Mouse (Mus musculus): ENCODE results near the gene Carm1. TPM values are rescaled to one million over a fixed set of nuclear protein-coding genes. Genes with fewer than 3 reads are reported as not detected.
A peak's percentile ranks its signal among the peaks of the same experiment; 100 is the strongest.
"Not testable (repeated sequence)": the region's sequence is repeated elsewhere in the genome, so short reads cannot be mapped to it uniquely, and the experiment has no call there.

Gene Carm1
- polyA plus RNA-seq, 1 experiment from 2014 or later, result 15.5 TPM

DNA sequence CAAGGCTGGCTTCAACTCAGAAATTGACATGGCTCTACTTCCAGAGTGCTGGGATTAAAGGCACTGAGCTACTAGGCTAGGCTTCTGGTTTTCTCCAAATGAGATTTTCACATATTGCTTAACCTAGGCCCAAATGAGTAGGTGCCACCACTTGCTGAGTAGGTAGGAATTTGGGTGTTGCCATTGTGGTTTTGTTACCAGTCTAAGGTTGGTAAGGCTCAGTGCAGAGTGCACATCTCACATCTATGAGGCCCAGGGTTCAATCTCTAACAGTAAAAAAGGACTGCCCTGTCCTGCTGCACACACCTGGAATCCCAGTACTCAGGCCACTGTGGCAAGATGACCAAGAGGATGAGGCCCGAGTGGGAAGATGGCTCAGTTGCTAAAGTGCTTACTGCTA, 38.7 kb downstream of the Carm1 start:
- no peaks in the 10 kb centered on the region for H3K9me3 ChIP-seq (replicated peaks)
- no peak for DNase-seq
- ATAC-seq (ENCODE audit: low read depth), result no peak
- H3K4me1 ChIP-seq (replicated peaks), result no peaks in the 10 kb centered on the region
- H3K27me3 ChIP-seq, result no peaks in the 10 kb centered on the region
- WGBS (ENCODE audit: insufficient replicate concordance), result 83% methylated on average over 1 of the region's 1 CpGs
- no peak overlapping the region for H3K4me2 ChIP-seq
- peaks cover 99% of the 10 kb centered on the region for H3K36me3 ChIP-seq
- H3K4me3 ChIP-seq (replicated peaks), result no peak overlapping the region
- no peak overlapping the region for H3K9ac ChIP-seq
- H3K27ac ChIP-seq, result no peak overlapping the region

DNA sequence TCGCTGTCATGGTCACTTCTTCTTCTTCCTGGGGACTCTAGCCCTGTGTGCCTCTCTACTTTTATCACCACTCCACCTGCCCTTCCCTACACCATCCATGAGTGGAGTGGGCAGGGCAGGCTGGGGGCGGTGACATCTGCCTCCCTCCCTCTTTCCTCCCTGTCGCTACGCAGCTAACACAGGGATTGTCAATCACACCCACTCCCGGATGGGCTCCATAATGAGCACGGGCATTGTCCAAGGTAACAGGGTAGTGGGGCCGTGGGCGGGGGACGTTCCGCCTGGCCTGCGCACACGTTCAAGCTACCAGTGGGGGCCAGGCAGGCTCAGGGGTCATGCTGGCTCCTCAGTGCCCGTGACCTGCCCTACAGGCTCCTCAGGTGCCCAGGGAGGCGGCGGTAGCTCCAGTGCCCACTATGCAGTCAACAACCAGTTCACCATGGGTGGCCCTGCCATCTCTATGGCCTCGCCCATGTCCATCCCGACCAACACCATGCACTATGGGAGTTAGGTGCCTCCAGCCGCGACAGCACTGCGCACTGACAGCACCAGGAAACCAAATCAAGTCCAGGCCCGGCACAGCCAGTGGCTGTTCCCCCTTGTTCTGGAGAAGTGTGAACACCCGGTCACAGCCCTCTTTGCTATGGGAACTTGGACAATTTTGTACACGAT, 41.1 kb downstream of the Carm1 start:
- H3K4me1 ChIP-seq (replicated peaks), result peaks cover 13% of the 10 kb centered on the region
- H3K9ac ChIP-seq, result no peak overlapping the region
- no peak overlapping the region for H3K27ac ChIP-seq
- H3K9me3 ChIP-seq (replicated peaks), result no peaks in the 10 kb centered on the region
- peaks cover 75% of the 10 kb centered on the region for H3K36me3 ChIP-seq
- DNase-seq (no peak), ATAC-seq (ENCODE audit: low read depth) (no peak)
- no peaks in the 10 kb centered on the region for H3K27me3 ChIP-seq
- H3K4me3 ChIP-seq (replicated peaks), result no peak overlapping the region
- H3K4me2 ChIP-seq, result no peak overlapping the region
- WGBS (ENCODE audit: insufficient replicate concordance), result 86% methylated on average over 23 of the region's 23 CpGs

DNA sequence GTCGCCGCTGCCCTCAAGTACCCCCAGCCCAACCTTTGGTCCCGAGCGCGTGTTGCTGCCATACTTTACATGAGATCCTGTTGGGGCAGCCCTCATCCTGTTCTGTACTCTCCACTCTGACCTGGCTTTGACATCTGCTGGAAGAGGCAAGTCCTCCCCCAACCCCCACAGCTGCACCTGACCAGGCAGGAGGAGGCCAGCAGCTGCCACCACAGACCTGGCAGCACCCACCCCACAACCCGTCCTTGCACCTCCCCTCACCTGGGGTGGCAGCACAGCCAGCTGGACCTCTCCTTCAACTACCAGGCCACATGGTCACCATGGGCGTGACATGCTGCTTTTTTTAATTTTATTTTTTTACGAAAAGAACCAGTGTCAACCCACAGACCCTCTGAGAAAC, 41.7 kb downstream of the Carm1 start:
- 85% methylated on average over 8 of the region's 8 CpGs for WGBS (ENCODE audit: insufficient replicate concordance)

DNA sequence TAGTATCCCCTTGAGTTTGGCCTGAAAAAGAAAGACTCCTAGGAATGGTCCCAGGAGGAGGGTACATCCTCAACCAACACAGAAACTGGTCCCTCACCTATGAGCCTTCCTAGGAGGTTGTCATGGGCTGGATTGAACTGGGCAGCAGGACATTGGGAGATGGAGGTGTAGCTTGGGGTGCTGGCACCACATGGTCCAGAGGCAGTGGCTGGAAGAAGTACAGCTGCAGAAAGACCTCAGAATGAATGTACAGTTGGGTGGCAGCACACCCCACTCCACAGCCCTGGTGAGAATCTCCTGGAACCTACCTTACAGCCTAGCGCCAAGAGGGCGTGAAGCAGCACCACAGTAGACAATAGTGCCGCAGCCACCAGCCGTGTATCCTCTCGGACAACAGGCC, 42.8 kb downstream of the Carm1 start:
- no peak for ATAC-seq (ENCODE audit: low read depth)

More for the DNA sequence above, 41.7 kb downstream of the Carm1 start:
- Histone ChIP-seq H3K27me3 (no peaks in the 10 kb centered on the region), H3K36me3 (peaks cover 69% of the 10 kb centered on the region), H3K4me1 (replicated peaks) (peaks cover 15% of the 10 kb centered on the region), H3K4me2 (no peak overlapping the region), H3K4me3 (replicated peaks) (no peak overlapping the region), H3K9ac (no peak overlapping the region), H3K9me3 (replicated peaks) (no peaks in the 10 kb centered on the region), H3K27ac (no peak overlapping the region)
- DNase-seq (no peak), ATAC-seq (ENCODE audit: low read depth) (no peak)

DNA sequence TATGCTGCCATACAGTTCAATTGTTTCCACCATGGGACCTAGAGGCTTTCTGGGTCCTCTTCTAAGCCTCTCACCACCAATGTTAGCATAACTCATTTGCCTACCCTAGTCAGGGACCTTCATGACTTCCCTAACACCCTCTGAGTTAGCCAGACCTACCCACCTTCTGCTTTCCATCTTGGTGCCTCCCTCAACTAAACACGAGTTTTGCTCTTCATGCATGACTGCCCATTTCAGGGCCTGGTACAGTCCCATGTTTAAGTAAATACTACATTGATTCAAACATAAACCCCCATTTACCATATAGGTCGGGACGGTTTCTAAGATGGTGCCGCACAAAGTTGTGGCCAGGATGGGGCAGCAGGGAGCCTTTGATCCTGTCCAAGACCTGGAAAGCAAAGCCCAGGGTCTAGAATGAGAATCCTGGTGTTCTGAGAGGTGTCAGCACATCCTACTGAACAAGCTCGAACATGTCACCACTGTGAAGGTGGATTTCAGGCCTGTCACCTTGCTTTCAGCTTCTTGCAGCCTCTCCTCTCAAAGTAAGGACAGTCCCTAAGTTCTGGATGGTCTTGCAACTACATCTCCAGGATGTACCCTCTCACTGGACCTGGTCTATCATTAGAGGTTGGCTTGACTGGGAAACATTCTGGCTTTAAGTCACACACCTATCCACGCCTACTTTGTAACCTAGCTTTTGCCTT, 44.6 kb downstream of the Carm1 start:
- WGBS (ENCODE audit: insufficient replicate concordance), result 72% methylated on average over 6 of the region's 6 CpGs
- DNase-seq (no peak), ATAC-seq (ENCODE audit: low read depth) (no peak)
- Histone ChIP-seq H3K36me3 (peaks cover 58% of the 10 kb centered on the region), H3K27ac (peak overlapping the region; percentile 88), H3K4me3 (replicated peaks) (peak overlapping the region; percentile 90), H3K4me1 (replicated peaks) (peaks cover 33% of the 10 kb centered on the region), H3K27me3 (no peaks in the 10 kb centered on the region), H3K4me2 (peak overlapping the region; percentile 99), H3K9me3 (replicated peaks) (no peaks in the 10 kb centered on the region), H3K9ac (peak overlapping the region; percentile 95; the same call in 1 of the 2 replicates)

More for the DNA sequence above, 42.8 kb downstream of the Carm1 start:
- H3K27ac ChIP-seq, result no peak overlapping the region
- no peak overlapping the region for H3K4me2 ChIP-seq
- no peak for DNase-seq
- H3K27me3 ChIP-seq, result no peaks in the 10 kb centered on the region
- H3K4me1 ChIP-seq (replicated peaks), result peaks cover 27% of the 10 kb centered on the region
- no peaks in the 10 kb centered on the region for H3K9me3 ChIP-seq (replicated peaks)
- WGBS (ENCODE audit: insufficient replicate concordance), result 94% methylated on average over 5 of the region's 5 CpGs
- H3K9ac ChIP-seq, result no peak overlapping the region
- H3K4me3 ChIP-seq (replicated peaks), result no peak overlapping the region
- H3K36me3 ChIP-seq, result peaks cover 60% of the 10 kb centered on the region

DNA sequence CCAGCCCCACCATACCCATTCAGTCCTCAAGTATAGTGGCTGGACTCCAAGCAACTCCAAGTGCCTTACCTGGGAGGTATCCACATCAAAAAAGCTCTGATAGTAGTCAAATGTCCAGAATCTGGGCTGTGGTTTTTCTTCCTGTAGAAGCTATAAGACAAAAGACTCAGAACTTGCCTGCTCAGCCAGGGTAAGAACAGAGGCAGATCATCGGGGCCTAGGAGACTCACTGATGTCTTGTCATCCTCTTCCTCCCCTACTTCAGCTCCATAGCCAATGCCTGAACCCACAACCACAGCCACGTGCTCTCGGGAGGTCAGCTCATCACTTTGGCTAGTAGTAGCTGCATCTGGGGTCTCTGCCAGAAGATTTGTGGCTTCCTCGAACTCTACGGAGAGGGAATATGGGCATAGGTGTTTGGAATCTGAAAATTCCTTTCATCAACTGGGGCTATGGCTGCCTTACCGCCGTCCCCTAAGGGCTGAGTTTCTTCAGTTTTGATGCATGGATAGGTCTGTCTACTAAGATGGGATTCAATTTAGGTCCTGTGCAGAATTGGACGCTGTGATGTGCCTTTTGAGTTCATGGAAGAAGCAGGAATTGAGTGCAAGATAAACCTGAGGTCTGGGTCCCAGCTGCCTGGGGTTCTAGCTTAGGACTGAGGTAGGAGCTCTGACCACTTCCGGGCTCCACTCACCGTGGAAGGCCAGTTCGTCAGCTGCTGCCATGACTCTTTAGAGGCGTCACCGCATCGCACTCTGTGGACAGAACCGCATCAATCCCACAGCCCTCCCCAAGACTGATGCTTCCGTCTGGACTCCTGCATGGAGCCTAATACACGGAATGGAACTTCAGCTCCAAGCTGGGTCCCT, 45.4 kb downstream of the Carm1 start:
- Histone ChIP-seq H3K27ac (peak overlapping the region; percentile 88), H3K4me1 (replicated peaks) (peaks cover 33% of the 10 kb centered on the region), H3K4me3 (replicated peaks) (peak overlapping the region; percentile 90), H3K4me2 (peak overlapping the region; percentile 99), H3K27me3 (no peaks in the 10 kb centered on the region), H3K9ac (peak overlapping the region; percentile 95), H3K36me3 (peaks cover 52% of the 10 kb centered on the region), H3K9me3 (replicated peaks) (no peaks in the 10 kb centered on the region)
- DNase-seq (no peak), ATAC-seq (ENCODE audit: low read depth) (peak; percentile 43)
- 16% methylated on average over 17 of the region's 17 CpGs for WGBS (ENCODE audit: insufficient replicate concordance)

DNA sequence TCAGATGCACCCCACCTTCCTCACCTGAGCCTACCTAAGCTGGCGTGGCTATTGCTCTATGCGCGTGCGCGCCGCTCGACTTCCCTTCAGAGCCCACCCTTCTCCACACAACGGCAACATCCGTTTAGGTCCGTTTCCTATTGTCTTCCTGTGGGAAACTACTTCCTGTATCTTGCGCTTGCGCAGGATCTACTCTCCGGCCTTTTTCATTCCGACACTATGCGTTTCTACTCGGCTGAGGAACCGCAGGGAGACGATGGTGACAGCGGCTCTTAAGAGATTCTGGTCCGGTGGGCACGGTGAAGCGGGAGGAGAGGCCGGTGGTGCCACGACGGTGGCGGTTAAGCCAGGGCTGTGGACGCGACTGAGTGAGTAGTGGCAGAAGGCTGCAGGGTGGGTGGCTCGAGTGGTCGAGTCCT, 46.0 kb downstream of the Carm1 start, which contains the start of the genes Timm29 and Yipf2:
Gene Timm29 (plus strand): TSS at position 20 of the 419 bp plus-strand sequence.
Gene Yipf2 (minus strand): TSS at position 126 of the 419 bp plus-strand sequence.
- H3K9me3 ChIP-seq (replicated peaks), result no peaks in the 10 kb centered on the region
- peak within 1 kb of the TSS; percentile 88 for H3K27ac ChIP-seq
- H3K4me2 ChIP-seq, result peak within 1 kb of the TSS; percentile 99
- H3K27me3 ChIP-seq, result no peaks in the 10 kb centered on the region
- H3K4me3 ChIP-seq (replicated peaks), result peak within 1 kb of the TSS; percentile 90
- ATAC-seq (ENCODE audit: low read depth) (peak; percentile 88), DNase-seq (peak; percentile 84)
- peak within 1 kb of the TSS; percentile 95 for H3K9ac ChIP-seq
- under 1% methylated on average over 30 of the region's 30 CpGs for WGBS (ENCODE audit: insufficient replicate concordance)
- peaks cover 33% of the 10 kb centered on the region for H3K4me1 ChIP-seq (replicated peaks)
- H3K36me3 ChIP-seq, result peaks cover 45% of the 10 kb centered on the region

DNA sequence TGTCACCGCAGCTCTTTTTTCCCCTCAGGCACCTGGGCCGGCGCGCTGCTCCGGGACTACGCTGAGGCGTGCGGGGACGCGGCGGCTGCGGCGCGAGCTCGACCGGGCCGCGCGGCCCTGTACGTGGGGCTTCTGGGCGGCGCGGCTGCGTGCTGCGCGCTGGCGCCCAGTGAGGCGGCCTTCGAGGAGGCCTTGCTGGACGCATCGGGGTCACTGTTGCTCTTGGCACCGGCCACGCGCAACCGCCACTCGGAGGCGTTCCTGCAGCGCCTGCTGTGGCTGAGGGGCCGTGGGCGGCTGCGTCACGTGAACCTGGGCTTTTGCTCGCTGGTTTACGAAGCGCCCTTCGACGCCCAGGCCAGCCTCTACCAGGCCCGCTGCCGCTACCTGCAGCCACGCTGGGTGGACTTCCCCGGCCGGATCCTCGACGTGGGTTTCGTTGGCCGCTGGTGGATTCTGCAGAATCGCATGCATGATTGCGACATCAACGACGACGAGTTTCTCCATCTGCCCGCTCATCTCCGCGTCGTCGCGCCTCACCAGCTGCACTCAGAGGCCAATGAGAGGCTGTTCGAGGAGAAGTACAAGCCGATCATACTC, 46.5 kb downstream of the Carm1 start:
- Histone ChIP-seq H3K27ac (peak overlapping the region; percentile 88), H3K9ac (peak overlapping the region; percentile 95), H3K36me3 (peaks cover 40% of the 10 kb centered on the region), H3K27me3 (no peaks in the 10 kb centered on the region), H3K4me1 (replicated peaks) (peaks cover 33% of the 10 kb centered on the region), H3K9me3 (replicated peaks) (no peaks in the 10 kb centered on the region), H3K4me2 (peak overlapping the region; percentile 99), H3K4me3 (replicated peaks) (peak overlapping the region; percentile 90)
- DNase-seq, result peak; percentile 27
- WGBS (ENCODE audit: insufficient replicate concordance), result under 1% methylated on average over 69 of the region's 69 CpGs
- ATAC-seq (ENCODE audit: low read depth), result peak; percentile 75

DNA sequence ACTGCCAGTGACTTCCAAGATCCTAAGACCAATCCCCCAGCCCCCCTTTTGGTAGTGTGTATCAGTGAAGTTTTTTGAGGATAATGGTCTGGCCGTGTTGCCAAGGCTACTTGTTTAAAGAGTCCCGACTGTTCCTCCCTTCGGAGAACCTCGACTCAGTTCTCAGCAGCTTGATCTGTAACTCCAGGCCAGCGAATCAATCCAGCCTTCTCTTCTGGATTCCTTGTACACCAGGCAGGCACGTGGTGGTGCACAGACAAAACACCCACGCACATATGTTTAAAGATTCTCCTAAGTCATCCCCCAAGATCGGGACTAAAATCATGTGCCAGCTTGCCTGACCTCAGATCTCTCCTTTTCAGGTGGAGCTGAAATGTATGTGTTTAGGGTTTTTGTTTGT, 47.7 kb downstream of the Carm1 start:
- Histone ChIP-seq H3K9ac (peak overlapping the region; percentile 95), H3K4me2 (peak overlapping the region; percentile 99), H3K4me3 (replicated peaks) (peak overlapping the region; percentile 90), H3K36me3 (peaks cover 29% of the 10 kb centered on the region), H3K4me1 (replicated peaks) (peaks cover 33% of the 10 kb centered on the region)
- H3K27ac ChIP-seq; H3K9me3 ChIP-seq (replicated peaks); DNase-seq; ATAC-seq (ENCODE audit: low read depth); H3K27me3 ChIP-seq: not testable (repeated sequence)
- 83% methylated on average over 8 of the region's 8 CpGs for WGBS (ENCODE audit: insufficient replicate concordance)

DNA sequence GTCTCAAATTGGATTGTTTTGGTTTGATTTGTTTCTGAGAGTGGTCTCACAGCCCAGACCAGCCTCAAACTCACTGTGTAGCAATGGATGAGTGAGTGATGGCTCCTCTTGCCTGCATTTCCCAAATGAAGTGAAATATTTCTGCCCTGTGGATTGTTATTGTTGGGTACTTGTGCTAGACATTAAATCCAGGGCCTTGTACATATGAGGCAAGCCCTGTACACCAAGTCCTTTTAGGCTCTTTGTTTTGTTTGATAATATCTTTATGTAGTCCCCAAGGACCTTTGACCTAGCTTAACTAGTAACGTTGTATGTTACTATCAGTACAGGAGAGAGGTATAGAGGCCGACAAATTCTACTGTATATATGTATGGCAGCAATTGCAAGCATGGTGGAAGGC, 48.1 kb downstream of the Carm1 start:
- no peak for ATAC-seq (ENCODE audit: low read depth)
- WGBS (ENCODE audit: insufficient replicate concordance), result 79% methylated on average over 2 of the region's 2 CpGs
- DNase-seq, result no peak
- Histone ChIP-seq H3K27me3 (no peaks in the 10 kb centered on the region), H3K4me1 (replicated peaks) (peaks cover 38% of the 10 kb centered on the region), H3K36me3 (peaks cover 24% of the 10 kb centered on the region), H3K27ac (no peak overlapping the region), H3K9ac (0 out of 2 replicates have a peak overlapping the region, but pooled peaks have one; percentile 95), H3K9me3 (replicated peaks) (no peaks in the 10 kb centered on the region), H3K4me3 (replicated peaks) (peak overlapping the region; percentile 90; the same call in 1 of the 2 replicates), H3K4me2 (peak overlapping the region; percentile 99; the same call in 1 of the 2 replicates)
